Mouse (Mus musculus) testis, adult 2 months (tissue): ENCODE measurements at regions not wholly inside any gene's neighbourhood (a gene's known extent, or its start where the extent isn't known, plus 50 kb on each side); places are given as distances from the start of the nearest gene placed in this dataset.

ENCODE experiments used
- CTCF ChIP-seq: fragments of 200-500 bp; IDR thresholded peaks from 2 replicates; pipeline ENCODE4 v1.5.1; 2012; ENCODE audit warnings: low read depth, mild to moderate bottlenecking, inconsistent platforms, low read length, moderate library complexity; ENCODE audit not compliant: control insufficient read depth, insufficient read depth, insufficient replicate concordance
- POLR2A ChIP-seq: fragments of 200-500 bp; IDR thresholded peaks from 2 replicates; pipeline ENCODE4 v1.6.1; 2012; ENCODE audit warnings: low read depth, mild to moderate bottlenecking, inconsistent platforms, low read length, moderate library complexity; ENCODE audit not compliant: control insufficient read depth

GRCm38 (mm10) chr14:9458856-9459255 lies 792.8 kb upstream of the 4930452B06Rik start:
- no peak for TF ChIP-seq CTCF
- no peak for TF ChIP-seq POLR2A
